Mouse (Mus musculus): Measurements from ENCODE around the gene Usp20. TPM values are rescaled to one million over a fixed set of nuclear protein-coding genes. Genes with fewer than 3 reads are reported as not detected.

Usp20 gene
- polyA plus RNA-seq, 1 experiment from 2014 or later = 19.8 TPM

- Histone ChIP-seq H3K27ac (replicated peaks) (no peak overlapping the region), H3K9me3 (replicated peaks) (no peaks in the 10 kb centered on the region), H3K36me3 (peaks cover 81% of the 10 kb centered on the region), H3K4me1 (peaks cover 30% of the 10 kb centered on the region), H3K4me3 (no peak overlapping the region), H3K27me3 (ENCODE audit: low read depth, poor library complexity, severe bottlenecking) (no peaks in the 10 kb centered on the region)
- DNase-seq (ENCODE audit: low spot score) = no peak
- WGBS = 85% methylated on average over 4 of the region's 4 CpGs
These were observed 24.6 kb upstream of the Usp20 start for GRCm38 (mm10) chr2:30957511-30957910.

GRCm38 (mm10) chr2:30958726-30959125, 23.4 kb upstream of the Usp20 start:
- Histone ChIP-seq H3K4me1 (peaks cover 22% of the 10 kb centered on the region), H3K36me3 (peaks cover 93% of the 10 kb centered on the region), H3K27ac (replicated peaks) (no peak overlapping the region), H3K27me3 (ENCODE audit: low read depth, poor library complexity, severe bottlenecking) (no peaks in the 10 kb centered on the region), H3K9me3 (replicated peaks) (no peaks in the 10 kb centered on the region), H3K4me3 (no peak overlapping the region)
- no peak for DNase-seq (ENCODE audit: low spot score)
- 92% methylated on average over 14 of the region's 14 CpGs for WGBS

GRCm38 (mm10) chr2:30959856-30960255, 22.2 kb upstream of the Usp20 start:
- Histone ChIP-seq H3K36me3 (peaks cover 100% of the 10 kb centered on the region), H3K9me3 (replicated peaks) (no peaks in the 10 kb centered on the region), H3K4me1 (peaks cover 11% of the 10 kb centered on the region), H3K4me3 (no peak overlapping the region), H3K27ac (replicated peaks) (no peak overlapping the region), H3K27me3 (ENCODE audit: low read depth, poor library complexity, severe bottlenecking) (no peaks in the 10 kb centered on the region)
- DNase-seq (ENCODE audit: low spot score) = no peak
- 67% methylated on average over 5 of the region's 5 CpGs for WGBS

GRCm38 (mm10) chr2:30962570-30963254, 19.4 kb upstream of the Usp20 start:
- Histone ChIP-seq H3K36me3 (peaks cover 89% of the 10 kb centered on the region), H3K4me3 (no peak overlapping the region), H3K4me1 (peaks cover 27% of the 10 kb centered on the region), H3K27me3 (ENCODE audit: low read depth, poor library complexity, severe bottlenecking) (no peaks in the 10 kb centered on the region), H3K27ac (replicated peaks) (no peak overlapping the region), H3K9me3 (replicated peaks) (no peaks in the 10 kb centered on the region)
- WGBS = 94% methylated on average over 11 of the region's 11 CpGs
- no peak for DNase-seq (ENCODE audit: low spot score)

- Histone ChIP-seq H3K9me3 (replicated peaks) (no peaks in the 10 kb centered on the region), H3K27ac (replicated peaks) (no peak overlapping the region), H3K36me3 (peaks cover 60% of the 10 kb centered on the region), H3K4me3 (0 out of 2 replicates have a peak overlapping the region, but pooled peaks have one; percentile 90), H3K27me3 (ENCODE audit: low read depth, poor library complexity, severe bottlenecking) (no peaks in the 10 kb centered on the region), H3K4me1 (peaks cover 27% of the 10 kb centered on the region)
- 93% methylated on average over 8 of the region's 8 CpGs for WGBS
- no peak for DNase-seq (ENCODE audit: low spot score)
These were observed 16.5 kb upstream of the Usp20 start for GRCm38 (mm10) chr2:30965627-30966026.

GRCm38 (mm10) chr2:30966826-30967225, 15.3 kb upstream of the Usp20 start:
- Histone ChIP-seq H3K4me1 (peaks cover 27% of the 10 kb centered on the region), H3K36me3 (peaks cover 55% of the 10 kb centered on the region), H3K4me3 (peak overlapping the region; percentile 90), H3K9me3 (replicated peaks) (no peaks in the 10 kb centered on the region), H3K27me3 (ENCODE audit: low read depth, poor library complexity, severe bottlenecking) (no peaks in the 10 kb centered on the region), H3K27ac (replicated peaks) (peak overlapping the region; percentile 92)
- 31% methylated on average over 16 of the region's 16 CpGs for WGBS
- DNase-seq (ENCODE audit: low spot score) = no peak

- H3K4me1 ChIP-seq = peaks cover 27% of the 10 kb centered on the region
- H3K27ac ChIP-seq (replicated peaks) = peak within 1 kb of the TSS; percentile 92
- H3K4me3 ChIP-seq = peak within 1 kb of the TSS; percentile 90
- no peaks in the 10 kb centered on the region for H3K27me3 ChIP-seq (ENCODE audit: low read depth, poor library complexity, severe bottlenecking)
- DNase-seq (ENCODE audit: low spot score) = peak; percentile 90
- no peaks in the 10 kb centered on the region for H3K9me3 ChIP-seq (replicated peaks)
- WGBS = 2% methylated on average over 59 of the region's 59 CpGs
- peaks cover 52% of the 10 kb centered on the region for H3K36me3 ChIP-seq
These were observed 14.4 kb upstream of the Usp20 start, which contains the start of gene Tor1a for GRCm38 (mm10) chr2:30967352-30968327. Gene Tor1a, minus strand, starts transcription at chr2:30967933.

GRCm38 (mm10) chr2:30983024-30983423, 945 bp downstream of the Usp20 start:
- H3K36me3 ChIP-seq = peaks cover 22% of the 10 kb centered on the region
- no peak for DNase-seq (ENCODE audit: low spot score)
- H3K9me3 ChIP-seq (replicated peaks) = no peaks in the 10 kb centered on the region
- H3K4me3 ChIP-seq = peak overlapping the region; percentile 86
- peaks cover 34% of the 10 kb centered on the region for H3K4me1 ChIP-seq
- 0 out of 2 replicates have a peak, but pooled peaks cover 3% of the 10 kb centered on the region for H3K27me3 ChIP-seq (ENCODE audit: low read depth, poor library complexity, severe bottlenecking)
- WGBS = 57% methylated on average over 7 of the region's 7 CpGs
- 0 out of 2 replicates have a peak overlapping the region, but pooled peaks have one; percentile 85 for H3K27ac ChIP-seq (replicated peaks)

GRCm38 (mm10) chr2:30985111-30986020, 3.3 kb downstream of the Usp20 start:
- 25% methylated on average over 17 of the region's 17 CpGs for WGBS
- Histone ChIP-seq H3K4me3 (no peak overlapping the region), H3K27ac (replicated peaks) (no peak overlapping the region), H3K9me3 (replicated peaks) (no peaks in the 10 kb centered on the region), H3K36me3 (0 out of 2 replicates have a peak, but pooled peaks cover under 1% of the 10 kb centered on the region), H3K27me3 (ENCODE audit: low read depth, poor library complexity, severe bottlenecking) (0 out of 2 replicates have a peak, but pooled peaks cover 3% of the 10 kb centered on the region), H3K4me1 (peaks cover 34% of the 10 kb centered on the region)
- no peak for DNase-seq (ENCODE audit: low spot score)

- Histone ChIP-seq H3K9me3 (replicated peaks) (no peaks in the 10 kb centered on the region), H3K4me3 (no peak overlapping the region), H3K4me1 (peaks cover 4% of the 10 kb centered on the region; the same call in 1 of the 2 replicates), H3K36me3 (0 out of 2 replicates have a peak, but pooled peaks cover 5% of the 10 kb centered on the region), H3K27me3 (ENCODE audit: low read depth, poor library complexity, severe bottlenecking) (no peaks in the 10 kb centered on the region), H3K27ac (replicated peaks) (no peak overlapping the region)
- DNase-seq (ENCODE audit: low spot score) = no peak
- WGBS = 88% methylated on average over 9 of the region's 9 CpGs
These were observed 8.1 kb downstream of the Usp20 start for GRCm38 (mm10) chr2:30990221-30990620.

- no peak for DNase-seq (ENCODE audit: low spot score)
- Histone ChIP-seq H3K9me3 (replicated peaks) (no peaks in the 10 kb centered on the region), H3K4me3 (no peak overlapping the region), H3K4me1 (peaks cover 5% of the 10 kb centered on the region; the same call in 1 of the 2 replicates), H3K27me3 (ENCODE audit: low read depth, poor library complexity, severe bottlenecking) (no peaks in the 10 kb centered on the region), H3K27ac (replicated peaks) (no peak overlapping the region), H3K36me3 (peaks cover 8% of the 10 kb centered on the region; the same call in 1 of the 2 replicates)
- WGBS = 96% methylated on average over 4 of the region's 4 CpGs
These were observed 12.8 kb downstream of the Usp20 start for GRCm38 (mm10) chr2:30994853-30995252.
